Mouse (Mus musculus) erythroblast, embryonic 14.5 days (primary cell): ENCODE data around the gene Gm48551.

Experiments used
- GATA1 ChIP-seq: IDR thresholded peaks from 2 replicates; pipeline ENCODE4 v1.6.1; 2012; ENCODE audit warnings: low read length, inconsistent platforms, mixed read lengths
- TAL1 ChIP-seq: IDR thresholded peaks from 3 replicates; pipeline ENCODE4 v1.6.1; 2012; ENCODE audit warnings: low read length, inconsistent platforms, mixed read lengths

DNA sequence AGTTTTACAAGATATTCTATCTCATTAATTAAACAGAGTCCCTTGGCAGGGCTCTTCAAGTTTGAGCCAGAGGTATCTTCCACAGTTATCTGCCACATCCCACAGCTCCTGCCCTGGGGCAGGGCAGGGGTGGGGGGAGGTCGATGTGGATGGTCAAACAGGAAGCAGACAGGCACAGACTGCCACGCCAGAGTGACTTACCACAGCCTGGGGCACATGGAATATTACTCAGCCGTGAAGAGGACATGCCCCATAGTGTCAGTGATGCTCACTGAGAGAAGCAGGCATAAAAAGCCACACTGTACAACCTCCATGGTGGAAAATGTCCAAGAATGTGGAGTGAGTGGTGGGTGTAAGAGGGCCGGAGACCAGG, 39.1 kb upstream of the Gm48551 start:
- TF ChIP-seq GATA1 (no peak), TAL1 (no peak)
